Mouse (Mus musculus): ENCODE data around the gene Krt2.

The Krt2 gene

DNA sequence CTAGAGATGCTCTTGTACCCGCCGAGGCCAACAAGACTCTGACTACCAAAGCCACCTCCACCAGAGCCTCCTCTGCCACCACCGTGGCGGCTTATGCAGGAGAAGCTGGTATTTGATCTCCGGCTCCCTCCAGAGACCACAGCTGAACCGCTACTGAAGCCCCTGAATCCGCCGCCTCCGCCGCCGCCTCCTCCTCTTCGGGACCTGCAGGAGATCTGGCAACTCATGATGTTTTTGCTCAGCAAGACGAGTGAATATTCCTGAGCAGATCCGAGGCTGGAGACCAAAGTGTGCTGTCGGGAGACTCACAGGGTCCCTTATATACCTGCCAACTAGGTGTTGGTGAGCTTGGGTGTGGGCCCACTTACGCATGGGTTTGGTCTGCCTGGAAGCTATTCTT is at the start of gene Krt2:
Krt2 (minus strand) TSS at position 295 of the 400 bp plus-strand sequence.
- in situ Hi-C loops (cut with MboI; ENCODE audit: unreplicated experiment in 2 of 2), result no loop called here

DNA sequence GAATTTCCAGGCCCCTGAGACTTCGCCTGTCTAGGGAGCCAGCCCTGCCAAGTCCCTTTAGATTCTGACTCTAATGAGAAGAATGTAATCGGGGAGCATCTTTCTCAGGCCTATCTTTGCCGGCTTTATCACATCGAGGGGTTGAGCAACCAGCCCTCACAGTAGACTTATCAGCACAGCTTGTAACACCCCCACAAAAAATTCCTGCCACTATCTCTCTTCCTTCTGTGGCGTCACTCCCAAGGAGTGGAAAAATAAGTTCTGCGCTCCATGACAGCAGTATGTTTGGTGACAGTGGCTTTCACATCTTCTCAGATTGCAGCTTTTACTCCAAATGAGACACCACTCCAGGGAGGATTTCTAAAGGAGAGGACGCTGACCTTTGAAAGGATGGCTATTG is 48.8 kb upstream of the Krt2 start:
- in situ Hi-C loops (cut with MboI; ENCODE audit: unreplicated experiment in 2 of 2), result no loop called here

DNA sequence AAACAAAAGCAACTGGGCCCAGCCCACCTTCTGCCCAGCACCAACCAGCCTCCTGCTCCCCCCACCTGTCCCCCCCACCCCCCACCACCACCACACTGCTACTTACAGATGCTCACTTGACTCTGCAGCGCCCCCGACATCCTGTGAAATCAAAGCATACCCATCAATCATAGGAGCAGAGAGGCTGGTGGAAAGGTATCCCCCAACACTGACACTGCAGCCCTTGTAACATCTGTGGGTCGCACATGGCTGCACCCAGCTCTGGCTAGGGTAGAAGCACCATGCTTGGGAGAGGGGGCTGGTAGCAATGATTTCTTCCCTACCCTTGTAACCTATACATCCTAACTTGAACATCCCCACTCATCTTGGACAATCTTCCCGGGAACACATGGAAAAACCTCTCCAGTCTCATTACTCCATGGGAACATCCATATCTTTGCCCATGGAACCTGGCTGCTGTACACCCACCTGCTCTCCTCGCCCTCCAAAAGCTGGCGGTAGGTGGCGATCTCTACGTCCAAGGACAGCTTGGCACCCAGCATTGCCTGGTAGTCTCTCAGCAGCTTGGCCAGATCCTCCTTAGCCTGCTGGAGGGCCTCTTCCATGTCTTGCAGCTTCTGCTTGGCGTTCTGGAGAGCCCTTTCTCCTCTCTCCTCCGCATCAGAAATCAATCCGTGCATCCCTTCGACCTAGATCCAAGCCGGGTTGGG is 42.6 kb upstream of the Krt2 start:
- in situ Hi-C loops (cut with MboI; ENCODE audit: unreplicated experiment in 2 of 2), result no loop called here

DNA sequence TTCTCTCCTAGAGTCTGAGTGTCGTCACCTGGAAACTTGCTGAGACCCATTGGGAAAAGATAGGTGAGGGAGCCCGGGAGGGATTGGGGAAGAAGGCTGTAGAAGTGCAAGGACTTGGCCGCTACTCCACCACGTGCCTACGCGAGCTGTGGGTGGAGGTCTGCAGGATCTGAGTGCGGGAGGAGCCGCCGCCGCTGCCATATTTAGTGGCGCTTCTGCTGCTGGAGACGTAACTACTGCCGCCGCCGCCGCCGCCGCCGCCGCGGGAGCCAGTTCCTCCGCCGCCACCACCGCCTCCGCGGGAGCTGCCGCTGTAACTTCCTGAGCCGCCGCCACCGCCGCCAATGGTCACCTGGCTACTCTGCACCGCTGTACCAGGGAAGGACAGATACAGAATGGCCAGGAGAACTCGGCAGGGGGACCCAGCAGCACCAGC is 41.8 kb upstream of the Krt2 start:
- in situ Hi-C loops (cut with MboI; ENCODE audit: unreplicated experiment in 2 of 2), result no loop called here

DNA sequence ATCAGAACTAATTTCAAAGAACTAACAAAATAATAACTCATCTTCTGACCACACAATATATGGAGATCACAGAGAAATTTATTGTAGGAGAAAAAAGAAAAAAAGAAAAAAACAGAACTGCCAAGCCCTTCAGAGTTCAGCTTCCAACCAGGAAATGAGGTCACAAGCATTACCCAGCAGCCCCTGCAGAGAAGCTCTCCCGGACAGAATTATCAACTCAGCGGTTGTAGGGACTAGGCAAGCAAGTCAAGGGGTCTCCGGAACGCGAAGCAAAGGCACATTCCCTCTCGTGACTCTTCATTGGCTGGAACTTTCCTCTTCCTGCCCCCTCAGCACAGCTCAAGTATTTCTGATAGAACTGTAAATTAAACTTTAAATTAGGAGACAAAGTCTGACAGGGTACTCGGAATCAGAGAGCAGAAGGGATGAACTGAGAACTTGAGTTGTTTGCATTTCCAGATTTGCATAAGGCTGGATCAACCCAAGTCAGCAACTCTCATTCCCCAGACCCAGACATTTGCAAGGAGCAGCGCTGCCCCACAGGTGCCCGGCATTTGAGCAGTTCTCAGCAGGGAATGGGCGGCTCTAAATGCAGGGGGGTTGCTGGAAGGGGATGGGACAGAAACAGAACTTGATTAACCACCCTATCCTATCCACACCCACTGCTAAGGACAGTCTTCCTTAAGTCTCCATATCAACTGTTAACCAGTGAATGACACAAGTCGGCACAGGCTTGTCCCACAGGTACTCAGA is 40.9 kb upstream of the Krt2 start:
- in situ Hi-C loops (cut with MboI; ENCODE audit: unreplicated experiment in 2 of 2), result no loop called here

DNA sequence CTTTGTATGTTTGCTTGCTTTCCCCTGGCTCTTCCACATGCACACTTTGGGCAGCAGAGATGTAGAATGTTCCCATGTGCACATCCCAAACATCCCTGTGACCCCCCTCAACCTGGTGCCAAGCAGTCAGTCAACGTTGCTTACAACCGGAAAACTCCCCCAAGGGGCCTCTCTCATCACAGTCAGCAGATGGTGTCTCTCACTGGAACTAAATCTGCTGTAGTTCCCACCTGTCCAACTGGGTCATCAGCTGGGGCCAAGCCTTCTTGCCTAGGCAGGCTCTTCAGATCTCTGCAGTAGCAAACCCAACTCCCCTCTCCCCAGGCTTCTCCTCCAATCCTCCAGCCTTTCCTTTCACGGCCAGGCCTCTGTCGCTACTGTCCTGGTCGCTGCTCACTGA is 38.7 kb upstream of the Krt2 start:
- in situ Hi-C loops (cut with MboI; ENCODE audit: unreplicated experiment in 2 of 2), result no loop called here

DNA sequence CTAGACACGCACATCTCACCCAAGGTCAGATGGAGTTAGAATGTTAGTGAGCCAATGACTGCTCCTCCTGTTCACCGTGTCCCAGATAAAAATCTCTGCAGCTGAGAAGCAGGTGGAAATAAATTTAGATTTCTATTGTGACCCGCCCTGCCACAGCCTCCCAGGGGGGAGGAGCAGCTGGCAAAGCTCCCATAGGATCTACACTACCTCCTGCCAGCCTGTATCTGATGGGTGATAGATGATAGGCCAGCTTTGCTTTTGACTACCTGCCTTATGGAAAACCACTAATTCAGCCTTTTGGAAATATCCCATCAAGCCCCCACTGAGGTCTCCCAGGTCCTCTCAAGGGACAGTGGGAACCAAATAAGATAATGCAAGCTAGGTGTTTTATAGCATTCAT is 37.8 kb upstream of the Krt2 start:
- in situ Hi-C loops (cut with MboI; ENCODE audit: unreplicated experiment in 2 of 2), result no loop called here

DNA sequence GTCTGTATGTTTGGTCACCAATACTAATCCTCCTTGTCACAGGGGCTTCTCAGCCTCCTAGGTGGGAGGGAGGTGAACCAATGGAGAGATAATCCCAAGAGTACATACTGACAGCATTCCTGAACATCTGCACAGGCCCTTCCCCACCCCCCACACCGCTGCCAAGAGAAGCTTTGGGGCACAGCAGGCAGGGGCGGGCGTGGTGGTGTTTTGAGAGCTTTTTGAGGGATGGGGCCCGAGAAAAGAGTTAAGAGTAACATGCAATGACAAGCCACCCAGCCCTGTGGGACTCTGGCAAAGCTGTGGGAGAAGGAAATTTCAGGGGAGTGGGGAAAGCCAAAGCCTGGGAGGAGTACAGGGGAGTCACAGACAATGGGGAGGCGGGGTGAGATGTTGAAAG is 36.3 kb upstream of the Krt2 start:
- in situ Hi-C loops (cut with MboI; ENCODE audit: unreplicated experiment in 2 of 2), result no loop called here

DNA sequence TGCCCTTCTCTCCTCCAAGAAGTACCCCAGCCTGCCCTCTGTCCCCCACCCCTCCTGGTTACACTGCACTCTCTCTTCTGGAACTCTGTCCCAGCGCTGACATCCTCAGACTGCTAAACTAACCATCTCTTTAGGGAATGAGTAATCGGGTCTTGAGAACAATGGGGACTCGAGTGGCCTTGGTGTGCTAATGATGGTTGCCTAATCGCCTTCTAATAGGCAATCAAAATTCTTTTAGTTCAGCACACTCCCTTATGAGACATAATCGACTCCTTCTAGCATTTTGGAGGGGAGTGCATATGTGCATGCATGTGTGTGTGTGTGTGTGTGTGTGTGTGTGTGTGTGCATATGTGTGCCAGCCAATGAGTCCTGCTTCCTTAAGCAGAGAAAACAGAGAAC is 34.6 kb upstream of the Krt2 start:
- in situ Hi-C loops (cut with MboI; ENCODE audit: unreplicated experiment in 2 of 2), result no loop called here

DNA sequence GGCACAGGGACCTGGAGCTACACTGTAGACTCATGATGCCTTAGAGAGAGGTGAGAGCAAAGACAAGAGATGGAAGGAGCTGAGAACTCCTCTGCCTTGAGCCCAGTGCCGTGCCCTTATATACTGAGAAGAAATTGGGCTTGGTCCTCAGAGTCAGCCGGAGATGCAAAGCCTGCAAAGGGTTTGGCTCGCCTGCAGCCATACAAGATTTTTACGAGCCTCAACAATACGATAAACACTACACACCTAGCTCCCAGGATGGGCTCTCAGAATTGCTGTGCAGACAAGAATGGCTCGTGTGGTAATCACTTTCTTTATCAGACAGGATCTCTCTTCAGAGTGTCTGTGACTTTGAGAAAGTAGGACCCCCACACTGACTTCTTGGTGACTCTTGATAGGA is 32.7 kb upstream of the Krt2 start, which contains the start of gene Krt1:
Krt1 (minus strand) TSS at position 101 of the 400 bp plus-strand sequence.
- in situ Hi-C loops (cut with MboI; ENCODE audit: unreplicated experiment in 2 of 2), result no loop called here

DNA sequence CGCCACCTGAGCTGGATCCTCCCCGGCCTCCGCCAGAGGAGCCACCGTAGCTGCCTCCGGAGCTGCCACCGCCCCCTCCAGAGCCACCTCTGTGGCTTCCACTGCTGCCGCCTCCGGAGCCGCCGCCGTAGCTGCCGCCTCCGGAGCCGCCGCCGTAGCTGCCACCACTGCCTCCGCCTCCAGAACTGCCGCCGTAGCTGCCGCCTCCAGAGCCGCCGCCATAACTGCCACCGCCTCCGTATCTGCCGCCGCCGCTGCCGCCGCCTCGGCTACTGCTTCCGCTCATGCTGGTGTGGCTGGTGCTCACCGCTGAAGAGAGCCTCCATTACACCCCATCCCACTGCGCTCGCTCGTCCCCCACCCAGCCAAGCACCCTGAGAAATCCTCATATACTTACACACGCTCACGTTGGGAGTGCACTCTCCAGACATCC is 28.0 kb upstream of the Krt2 start:
- in situ Hi-C loops (cut with MboI; ENCODE audit: unreplicated experiment in 2 of 2), result no loop called here

DNA sequence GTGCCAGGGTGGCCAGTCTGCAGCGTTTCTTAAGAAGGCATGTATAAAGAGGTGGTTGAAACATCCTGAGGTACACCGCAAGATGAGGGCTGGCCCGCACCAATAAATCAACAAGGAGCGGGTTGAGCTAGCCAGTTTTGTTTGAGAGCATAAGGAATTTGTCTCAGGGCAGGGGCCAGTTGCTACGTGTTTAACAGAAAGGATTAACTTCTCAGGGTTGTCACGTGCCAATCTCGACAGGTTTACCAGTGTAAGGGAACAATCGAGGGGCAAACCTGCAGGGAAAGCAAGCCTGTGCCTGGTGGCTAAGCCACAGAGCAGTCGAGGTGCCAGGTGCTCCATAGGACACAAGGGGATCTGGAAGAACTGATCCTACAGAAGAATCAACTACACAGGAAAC is 25.2 kb upstream of the Krt2 start:
- in situ Hi-C loops (cut with MboI; ENCODE audit: unreplicated experiment in 2 of 2), result no loop called here

DNA sequence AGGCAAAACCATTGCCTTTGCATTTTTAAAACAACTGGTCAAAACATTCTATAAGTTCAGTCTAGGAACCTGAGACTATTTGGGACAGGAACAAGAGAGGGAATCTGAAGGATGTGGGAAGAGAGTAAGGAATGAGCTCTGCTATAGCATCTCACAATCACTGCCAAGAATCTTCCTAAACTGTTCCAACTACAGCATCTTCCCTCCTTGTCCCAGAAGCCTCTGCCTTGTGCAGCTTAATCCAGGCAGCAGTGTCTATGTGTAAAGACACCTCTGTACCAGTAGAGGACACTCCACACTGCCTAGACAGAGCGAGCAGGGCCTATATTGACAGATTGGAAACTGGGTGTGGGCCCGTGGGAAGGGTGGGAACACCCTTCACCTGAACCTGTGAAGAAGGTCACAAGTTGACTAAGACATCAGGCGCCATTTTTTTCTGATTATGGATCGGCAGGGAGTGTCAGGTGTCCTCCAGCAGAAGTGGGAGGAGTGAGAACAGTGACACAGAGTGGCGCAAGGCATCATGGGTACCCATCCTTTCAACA is 16.9 kb upstream of the Krt2 start:
- in situ Hi-C loops (cut with MboI; ENCODE audit: unreplicated experiment in 2 of 2), result no loop called here

DNA sequence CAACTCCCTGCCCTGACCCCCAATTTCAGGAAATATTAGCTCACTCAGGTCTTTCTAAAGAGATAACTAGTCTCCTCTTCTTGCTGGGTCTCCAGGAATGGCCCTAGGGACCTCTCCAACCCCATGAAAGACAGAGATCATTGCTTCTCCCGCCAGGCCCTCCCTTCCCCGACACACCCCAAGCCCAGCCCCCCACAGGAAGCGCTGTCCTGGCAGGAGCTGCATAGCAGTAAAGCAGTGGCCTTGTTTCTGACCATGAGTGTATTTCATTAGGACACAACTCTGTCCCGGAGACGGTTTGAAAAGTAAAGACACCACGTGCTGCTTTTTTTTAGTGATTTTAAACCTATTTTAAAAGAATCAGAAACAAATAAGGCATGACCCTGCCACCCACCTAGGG is 15.2 kb upstream of the Krt2 start:
- in situ Hi-C loops (cut with MboI; ENCODE audit: unreplicated experiment in 2 of 2), result no loop called here

DNA sequence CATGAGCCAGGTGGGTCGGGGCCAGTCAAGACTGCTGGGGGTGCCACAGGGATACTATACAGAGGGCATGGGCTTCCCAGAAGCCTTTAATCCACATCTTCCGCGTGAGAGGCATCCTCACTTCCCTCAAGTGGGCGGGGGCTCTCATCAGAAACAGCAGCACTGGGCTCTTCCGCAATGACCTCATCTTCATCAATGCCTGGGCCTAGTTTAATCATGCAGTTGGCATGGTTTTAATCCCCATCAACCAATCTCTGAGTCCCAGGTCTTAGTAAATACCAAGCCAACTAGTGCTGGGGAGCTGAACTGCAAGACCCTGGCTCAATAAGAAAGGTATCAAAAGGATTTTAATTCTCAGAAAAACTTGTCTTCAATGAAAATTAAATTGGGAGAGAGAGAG is 11.5 kb upstream of the Krt2 start:
- in situ Hi-C loops (cut with MboI; ENCODE audit: unreplicated experiment in 2 of 2), result no loop called here

DNA sequence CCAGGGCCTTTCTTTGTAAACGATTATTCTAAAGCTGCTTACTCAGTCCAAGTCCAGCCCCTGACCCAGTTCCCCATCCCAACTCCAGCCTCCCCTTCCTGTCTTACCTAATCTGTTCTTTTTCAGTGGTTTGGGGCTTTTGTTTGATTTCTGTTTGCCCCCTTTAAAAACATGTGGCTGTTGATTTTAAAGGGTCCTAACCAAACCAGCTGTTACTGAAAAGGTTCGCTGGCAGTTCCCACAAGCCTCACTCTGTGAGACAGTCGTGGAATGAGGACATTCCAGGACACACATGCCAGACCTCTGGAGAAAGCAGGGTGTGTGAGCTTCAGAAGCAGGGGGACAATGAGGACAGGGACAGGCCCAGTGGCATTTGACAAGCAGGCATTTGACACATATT is 3.8 kb upstream of the Krt2 start:
- in situ Hi-C loops (cut with MboI; ENCODE audit: unreplicated experiment in 2 of 2), result no loop called here

DNA sequence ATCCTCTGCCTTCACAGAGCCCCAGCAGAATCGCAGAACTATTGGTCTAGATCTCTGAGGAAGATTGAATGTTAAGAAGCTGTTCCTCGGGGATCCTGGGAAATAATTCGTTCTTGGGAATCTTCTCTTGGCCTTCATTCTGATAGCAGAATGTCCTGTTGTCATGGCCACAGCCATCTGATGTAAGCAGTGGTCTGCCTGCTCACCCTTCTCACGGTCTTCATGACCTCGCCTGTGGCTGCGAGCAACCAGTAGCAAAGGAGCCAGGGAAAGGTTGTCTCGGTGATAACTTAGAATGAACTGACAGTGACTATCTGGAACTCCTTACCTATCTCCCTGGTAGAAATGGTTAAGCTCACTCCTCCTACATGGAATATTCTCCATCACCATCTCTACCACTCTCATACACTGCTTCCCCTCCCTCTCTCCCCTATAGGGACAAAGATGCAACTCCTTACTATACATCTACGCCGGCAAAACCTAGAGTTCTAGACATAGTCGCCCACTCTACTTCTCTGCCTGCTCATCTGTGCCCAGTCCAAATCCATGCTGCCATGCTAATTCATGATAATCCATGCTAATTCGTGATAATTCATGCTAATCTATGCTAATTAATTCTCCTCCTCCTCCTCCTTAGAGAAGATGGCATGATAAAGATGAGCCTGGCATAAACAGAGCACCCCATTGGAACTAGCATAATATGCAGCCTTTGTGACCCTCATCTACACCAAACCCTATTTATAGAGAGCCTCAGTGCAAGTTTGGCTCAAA is 14.7 kb downstream of the Krt2 start:
- in situ Hi-C loops (cut with MboI; ENCODE audit: unreplicated experiment in 2 of 2), result no loop called here

DNA sequence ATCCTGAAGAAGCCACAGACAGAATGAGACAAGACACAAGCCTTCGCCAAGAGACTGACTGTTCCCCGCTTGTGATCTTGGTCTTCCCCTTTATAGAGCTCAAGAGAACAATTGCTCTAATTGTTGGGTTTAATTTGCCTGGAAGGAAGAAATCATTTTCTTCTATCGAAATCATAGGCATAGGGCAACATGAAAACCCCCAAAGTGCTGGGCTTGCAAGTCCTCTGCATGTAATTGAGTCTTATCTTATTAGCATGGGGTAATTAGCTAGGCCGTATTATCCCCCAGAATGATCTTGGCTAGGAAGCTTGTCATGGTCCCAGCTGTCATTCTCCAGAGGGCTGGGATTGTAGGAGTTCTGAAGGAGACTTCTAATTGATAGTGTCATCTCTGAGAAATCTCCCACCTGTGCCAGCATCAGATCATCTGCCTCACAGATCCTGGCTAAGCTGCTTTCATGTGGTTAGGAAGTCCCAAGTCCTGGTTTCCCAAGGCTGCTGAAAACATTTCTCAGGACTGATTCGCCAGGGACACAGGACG is 15.6 kb downstream of the Krt2 start, which contains the start of gene Krt73:
Krt73 (minus strand) TSS at position 51 of the 540 bp plus-strand sequence.
- in situ Hi-C loops (cut with MboI; ENCODE audit: unreplicated experiment in 2 of 2), result no loop called here

DNA sequence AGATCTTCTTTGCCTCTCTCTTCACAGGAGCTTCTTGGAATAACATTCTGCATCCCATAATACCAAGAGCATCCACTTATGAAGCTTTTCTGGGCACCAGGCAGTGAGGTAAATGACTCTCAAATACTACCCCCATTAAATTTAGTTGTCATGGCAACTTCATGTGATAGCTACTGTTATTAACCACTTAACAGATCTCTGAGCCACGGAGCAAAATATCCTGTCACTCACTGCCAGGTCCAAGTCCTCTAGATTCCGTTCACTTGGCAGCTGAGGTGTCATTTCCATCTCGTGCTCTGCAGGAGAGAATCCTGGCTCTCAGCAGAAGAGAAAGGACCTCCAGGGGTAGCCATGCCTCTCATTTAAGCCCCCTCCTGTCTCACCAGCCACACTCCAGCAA is 27.1 kb downstream of the Krt2 start:
- in situ Hi-C loops (cut with MboI; ENCODE audit: unreplicated experiment in 2 of 2), result no loop called here

DNA sequence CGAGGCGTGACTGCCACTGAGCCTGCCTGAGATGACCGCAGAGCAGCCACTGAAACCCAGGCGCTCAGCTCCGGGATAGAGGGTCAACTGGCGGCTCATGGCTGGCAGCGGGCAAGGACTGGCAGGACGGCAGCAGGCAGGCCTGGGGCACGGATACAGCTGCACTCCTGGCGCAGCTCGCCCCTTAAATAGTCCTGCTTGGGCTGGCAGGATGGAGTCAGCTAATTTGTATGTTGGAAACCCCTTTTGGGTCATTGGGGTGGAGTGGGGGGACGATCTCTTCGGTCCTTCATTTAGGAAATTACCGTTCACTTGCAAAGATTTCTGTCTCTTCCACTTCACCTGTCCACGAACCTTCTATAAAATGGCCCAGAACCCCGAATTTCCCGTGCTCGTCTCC is 31.6 kb downstream of the Krt2 start, which contains the start of gene Krt72:
Krt72 (minus strand) TSS at position 101 of the 400 bp plus-strand sequence.
- in situ Hi-C loops (cut with MboI; ENCODE audit: unreplicated experiment in 2 of 2), result no loop called here

DNA sequence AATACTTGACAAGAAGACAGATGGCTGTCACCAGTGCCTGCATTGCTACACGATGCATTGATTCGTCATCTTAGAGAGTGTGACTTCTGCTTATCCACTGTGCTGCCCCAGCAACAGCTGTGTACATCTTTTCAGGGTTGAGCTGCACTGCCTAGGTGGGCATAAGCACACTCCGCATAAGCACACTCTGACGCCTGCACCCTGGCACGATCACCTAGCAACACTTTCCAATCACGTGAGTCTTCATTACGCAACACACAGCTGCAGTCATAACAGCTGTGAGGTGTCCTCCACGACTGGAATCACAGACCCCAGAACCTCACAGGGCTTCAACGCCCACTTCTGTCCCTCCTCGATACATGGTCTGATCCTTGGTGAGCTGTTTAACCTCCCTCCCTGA is 44.5 kb downstream of the Krt2 start:
- in situ Hi-C loops (cut with MboI; ENCODE audit: unreplicated experiment in 2 of 2), result loop anchor here (5.0 to 25.0 kb wide), 3 partner anchors 294 to 561 kb away; partner anchors contain the start of gene Grasp (in 1 of the 2)

All from v-Abl transformed pro-B cells (cell line).